Mouse (Mus musculus) right cerebral cortex, adult 18-20 months (tissue): ENCODE data around the gene Kcna3.

Experiments used
- DNase-seq: peaks from one replicate; pipeline ENCODE4 v3.0.0; 2022; ENCODE audit warnings: mixed read lengths

Gene Kcna3

GRCm38 (mm10) chr3:107066165-107066850 is 30.3 kb downstream of the Kcna3 start:
- DNase-seq: no peak

GRCm38 (mm10) chr3:107067245-107067644 is 31.3 kb downstream of the Kcna3 start:
- DNase-seq: no peak

- DNase-seq: no peak
Observed at GRCm38 (mm10) chr3:107073863-107074262, 37.9 kb downstream of the Kcna3 start.

- DNase-seq: no peak
Observed at GRCm38 (mm10) chr3:107075705-107076104, 39.7 kb downstream of the Kcna3 start.

- no peak for DNase-seq
Observed at GRCm38 (mm10) chr3:107076658-107077057, 40.7 kb downstream of the Kcna3 start.

GRCm38 (mm10) chr3:107077101-107077500 is 41.1 kb downstream of the Kcna3 start:
- no peak for DNase-seq

GRCm38 (mm10) chr3:107080803-107081202 is 44.8 kb downstream of the Kcna3 start:
- DNase-seq: no peak

GRCm38 (mm10) chr3:107081227-107081626 is 45.3 kb downstream of the Kcna3 start:
- DNase-seq: no peak

GRCm38 (mm10) chr3:107084586-107084985 is 48.6 kb downstream of the Kcna3 start:
- no peak for DNase-seq

GRCm38 (mm10) chr3:107087410-107087809 is 51.4 kb downstream of the Kcna3 start:
- DNase-seq: no peak
